Mouse (Mus musculus) embryo, embryonic 11.5 days (tissue): Measurements from ENCODE around the gene Gabrb3.
"Not testable (repeated sequence)": the region's sequence is repeated elsewhere in the genome, so short reads cannot be mapped to it uniquely, and the experiment has no call there.

ENCODE experiments used
- DNase-seq: peaks from one replicate; pipeline ENCODE4 v3.0.0-alpha.2; 2012; ENCODE audit warnings: low read depth, low spot score

Gabrb3 gene

DNA sequence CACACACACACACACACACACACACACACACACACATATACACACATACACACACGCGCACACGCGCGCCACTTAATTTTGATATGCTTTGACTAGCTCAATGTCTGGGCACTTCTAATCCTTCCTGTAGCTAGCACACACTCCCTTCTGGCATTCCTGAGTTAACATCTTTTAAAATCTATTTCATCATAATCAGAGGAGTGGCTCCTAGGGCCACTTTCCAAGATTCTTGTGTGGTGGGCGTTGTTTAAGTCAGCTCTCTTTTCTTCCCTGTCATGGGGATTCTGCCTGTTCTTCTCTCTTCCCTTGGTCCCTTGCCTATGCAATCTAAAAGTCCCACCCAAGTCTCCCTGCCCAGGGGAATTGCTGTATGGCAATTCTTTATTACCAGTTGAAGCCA, 286.6 kb downstream of the Gabrb3 start:
- DNase-seq: no peak

- DNase-seq: no peak
Measured at GRCm38 (mm10) chr7:57706976-57707740, 287.7 kb downstream of the Gabrb3 start.

- DNase-seq: no peak
Measured at GRCm38 (mm10) chr7:57711709-57712108, 292.2 kb downstream of the Gabrb3 start.

DNA sequence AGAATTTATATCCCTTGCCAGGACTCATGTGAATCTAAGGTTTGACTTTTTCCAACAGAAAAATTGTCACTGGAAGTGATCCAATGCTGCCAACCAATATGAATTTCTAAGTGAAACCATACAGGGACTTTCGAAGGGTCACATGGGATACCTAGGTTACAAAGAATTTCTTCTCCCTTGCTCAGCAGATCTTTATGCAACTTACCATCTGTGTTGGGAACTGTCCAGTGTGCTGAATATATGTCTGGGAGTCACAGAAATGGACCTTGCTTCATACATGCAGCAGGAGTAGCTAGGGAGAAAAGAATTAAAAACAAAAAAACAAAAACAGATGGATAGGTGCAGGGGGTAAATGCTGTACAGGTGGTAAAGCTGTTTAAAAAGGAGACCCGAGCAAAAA, 327.3 kb downstream of the Gabrb3 start:
- DNase-seq: peak; percentile 14

GRCm38 (mm10) chr7:57760466-57760865, 341.0 kb downstream of the Gabrb3 start:
- no peak for DNase-seq

DNA sequence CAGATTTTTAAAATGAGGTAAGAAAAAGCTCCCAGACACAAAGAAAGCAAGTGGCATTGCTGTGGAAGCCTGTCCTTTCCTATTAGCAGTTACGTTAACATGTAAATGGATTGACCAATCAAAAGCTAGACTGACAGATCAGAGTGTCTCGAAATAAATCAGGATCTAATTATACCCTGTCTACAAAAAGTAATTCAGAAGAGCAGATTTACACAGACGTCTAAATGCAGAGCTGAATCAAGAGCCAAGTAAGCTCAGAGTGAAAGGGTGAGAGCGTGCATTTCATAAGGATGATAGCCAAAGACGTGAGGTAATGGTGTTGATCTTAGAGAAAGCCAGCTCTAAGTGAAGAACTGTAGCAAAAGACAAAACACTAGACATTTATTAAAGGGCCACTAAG, 359.3 kb downstream of the Gabrb3 start:
- no peak for DNase-seq

- not testable (repeated sequence) for DNase-seq
Measured at GRCm38 (mm10) chr7:57786102-57786501, 366.6 kb downstream of the Gabrb3 start.

GRCm38 (mm10) chr7:57787520-57787919, 368.0 kb downstream of the Gabrb3 start:
- DNase-seq: no peak

- DNase-seq: no peak
Measured at GRCm38 (mm10) chr7:57803266-57803665, 383.8 kb downstream of the Gabrb3 start.

GRCm38 (mm10) chr7:57813716-57814115, 394.2 kb downstream of the Gabrb3 start:
- DNase-seq: no peak

DNA sequence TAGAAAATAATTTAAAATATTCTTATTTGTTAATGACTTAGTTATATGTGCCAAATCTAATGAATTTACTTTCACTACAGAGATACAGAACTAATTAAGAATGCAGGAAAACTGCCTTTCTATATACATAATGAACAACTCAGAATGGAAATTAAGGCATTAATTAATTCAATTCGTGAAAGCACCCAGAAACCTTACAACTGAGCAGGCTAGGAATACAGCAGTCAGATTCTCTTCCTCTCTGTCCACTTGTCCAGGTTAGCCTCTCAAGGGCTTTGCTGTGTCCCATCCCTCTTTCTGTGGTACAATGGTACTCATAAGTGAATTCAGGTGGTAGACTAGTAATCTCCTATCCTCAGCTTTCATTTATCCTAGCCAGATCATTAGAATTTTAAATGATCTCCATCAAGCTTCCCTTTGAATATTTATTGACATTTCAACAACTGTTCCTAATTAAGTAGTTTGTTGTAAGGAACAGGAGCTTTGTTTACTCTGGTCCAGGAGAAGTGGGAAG, 422.9 kb downstream of the Gabrb3 start:
- no peak for DNase-seq

GRCm38 (mm10) chr7:57867951-57868350, 448.5 kb downstream of the Gabrb3 start:
- DNase-seq: no peak
